Mouse (Mus musculus) thymus, postnatal 10 days (tissue): ENCODE measurements at regions not wholly inside any gene's neighbourhood (a gene's known extent, or its start where the extent isn't known, plus 50 kb on each side); places are given as distances from the start of the nearest gene placed in this dataset.

Experiments
- DNase-seq, 2 experiments: peaks; one replicate each; pipeline ENCODE4 v3.0.0; 2021; ENCODE audit warnings: low spot score in 2 of 2

- DNase-seq = no peak
These were observed 288.2 kb downstream of the Col12a1 start for GRCm38 (mm10) chr9:79430417-79430816.

DNA sequence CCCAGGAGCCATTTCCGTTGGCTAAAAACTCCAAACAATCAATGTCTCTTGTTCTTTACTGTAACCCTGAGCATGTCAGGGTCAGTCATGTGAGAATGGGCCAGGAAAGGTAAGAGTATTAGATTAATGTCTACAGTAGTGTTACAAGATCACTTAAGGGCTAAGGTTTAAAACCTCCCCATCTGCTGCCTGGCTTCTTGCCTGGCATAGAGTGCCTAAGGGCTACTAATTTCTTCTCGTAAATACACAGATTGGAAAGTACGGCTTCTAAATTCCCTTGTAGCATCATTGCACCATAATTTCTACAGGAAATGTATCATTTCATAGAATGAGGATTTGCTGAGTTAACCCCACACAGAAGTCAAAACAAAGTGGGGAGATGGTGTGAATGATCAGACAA is 281.0 kb downstream of the Col12a1 start:
- no peak for DNase-seq

DNA sequence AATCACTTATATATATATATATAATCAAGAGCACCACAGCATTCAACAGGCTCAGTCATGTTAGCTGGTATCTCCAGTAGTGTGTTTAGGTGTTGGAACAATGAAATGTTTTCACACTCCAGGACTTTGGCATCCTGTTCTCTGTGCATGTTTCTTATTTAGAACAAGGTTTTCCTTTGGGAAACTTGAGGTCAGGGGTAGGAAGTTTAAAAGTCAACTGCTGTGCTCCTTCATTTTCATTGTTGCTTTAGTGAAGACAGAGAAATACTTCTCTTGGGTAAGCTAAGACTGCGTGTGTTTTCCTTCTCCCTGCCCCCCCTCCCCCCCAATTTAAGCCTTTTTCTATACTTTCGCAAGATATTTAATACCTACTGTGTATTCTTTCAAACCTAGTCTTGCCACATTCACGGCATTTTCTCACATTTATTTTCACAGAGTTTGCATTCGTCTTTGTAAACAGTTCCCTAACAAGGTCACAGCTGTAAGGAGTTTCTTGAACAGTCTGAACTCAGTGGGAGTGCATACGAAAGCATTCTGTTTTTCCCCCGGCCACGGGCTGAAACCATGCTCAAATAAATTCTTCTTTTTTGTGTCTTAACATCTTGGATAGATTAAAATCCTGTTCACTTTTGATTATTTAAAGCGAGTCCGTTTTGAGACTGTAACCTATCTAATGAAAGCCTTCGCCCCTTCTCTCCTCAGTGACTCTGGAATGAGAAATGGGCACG is 279.2 kb downstream of the Col12a1 start:
- no peak for DNase-seq

DNA sequence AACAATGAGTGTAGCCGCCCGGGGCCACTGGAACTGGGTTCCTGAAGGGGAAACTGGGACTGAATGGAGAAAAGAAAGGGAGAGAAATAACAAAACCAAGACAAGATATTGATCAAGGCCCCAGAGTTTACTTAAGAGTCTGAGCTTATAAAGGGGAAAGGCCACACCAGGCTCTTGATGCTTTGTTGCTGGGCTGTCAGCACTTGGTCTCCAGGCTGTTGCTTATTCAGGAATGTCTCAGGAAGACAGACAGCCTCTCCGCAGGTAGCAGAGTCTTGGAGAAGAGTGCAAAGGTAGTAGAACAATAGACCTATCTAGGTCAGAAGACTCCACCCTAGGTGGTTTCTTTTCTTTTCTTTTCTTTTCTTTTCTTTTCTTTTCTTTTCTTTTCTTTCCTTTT is 263.4 kb downstream of the Col12a1 start:
- no peak for DNase-seq

DNA sequence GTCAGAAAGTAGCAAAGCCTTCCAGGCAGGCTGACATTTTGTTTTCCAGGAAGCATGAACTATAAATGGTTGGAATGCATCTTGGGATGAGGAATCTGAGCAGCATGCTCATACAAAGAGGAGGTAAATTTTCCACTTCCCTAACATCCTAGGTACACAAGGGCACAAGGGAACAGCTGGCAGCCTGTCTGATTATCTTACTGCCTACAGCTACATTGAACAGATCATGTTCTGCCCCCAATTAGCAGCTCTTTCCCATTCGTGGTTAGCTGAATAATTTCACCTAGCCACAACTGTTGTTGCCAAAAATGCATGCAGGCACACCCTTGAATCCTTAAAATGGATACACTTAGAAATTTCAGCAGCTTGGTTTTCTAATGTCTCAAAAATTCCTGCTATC is 239.5 kb downstream of the Col12a1 start:
- DNase-seq = no peak

GRCm38 (mm10) chr9:79500253-79500652 is 218.4 kb downstream of the Col12a1 start:
- DNase-seq = no peak

- no peak for DNase-seq
These were observed 216.6 kb downstream of the Col12a1 start for GRCm38 (mm10) chr9:79502034-79502433.

GRCm38 (mm10) chr9:79516384-79516783 is 202.2 kb downstream of the Col12a1 start:
- no peak for DNase-seq

DNA sequence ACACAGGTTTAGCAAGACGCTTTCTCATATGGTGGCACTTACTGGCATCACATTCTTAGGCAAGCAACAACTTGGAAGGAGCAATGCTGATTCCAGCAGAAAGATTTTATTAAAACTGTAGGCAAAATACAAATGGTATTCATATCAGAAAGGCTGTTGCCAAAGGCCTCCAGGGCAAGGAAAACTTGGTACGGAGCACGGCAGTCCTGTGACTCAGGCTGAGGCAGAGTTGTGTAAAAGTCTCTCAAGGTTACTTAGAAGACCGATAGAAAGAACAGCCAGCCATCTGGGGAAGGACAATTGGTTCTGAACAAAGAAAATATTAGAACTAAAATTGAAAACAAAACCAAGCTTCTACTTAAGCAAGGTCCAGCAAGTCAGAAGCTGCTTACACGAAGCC is 201.2 kb downstream of the Col12a1 start:
- DNase-seq = no peak

GRCm38 (mm10) chr9:79518640-79519039 is 200.0 kb downstream of the Col12a1 start:
- no peak for DNase-seq

DNA sequence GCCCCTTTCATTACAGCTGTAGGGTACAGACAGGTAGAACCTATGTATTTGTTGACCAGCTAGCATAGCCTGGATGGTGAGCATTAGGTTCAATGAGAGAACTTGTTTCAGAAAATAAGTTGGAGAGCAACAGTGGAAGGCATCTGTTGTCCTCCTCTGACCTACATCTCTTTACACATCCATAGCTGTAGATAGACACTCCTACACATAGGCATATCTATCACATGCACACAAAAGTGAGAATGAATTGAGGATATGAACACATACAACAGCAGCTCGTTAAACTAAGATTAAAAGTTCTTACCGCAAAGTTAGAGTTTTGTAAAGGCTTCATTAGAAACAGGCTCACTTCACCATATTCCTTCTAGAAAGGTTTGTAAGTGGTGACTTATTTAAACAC is 198.1 kb downstream of the Col12a1 start:
- DNase-seq = no peak

- no peak for DNase-seq
These were observed 195.6 kb downstream of the Col12a1 start for GRCm38 (mm10) chr9:79523054-79523453.

DNA sequence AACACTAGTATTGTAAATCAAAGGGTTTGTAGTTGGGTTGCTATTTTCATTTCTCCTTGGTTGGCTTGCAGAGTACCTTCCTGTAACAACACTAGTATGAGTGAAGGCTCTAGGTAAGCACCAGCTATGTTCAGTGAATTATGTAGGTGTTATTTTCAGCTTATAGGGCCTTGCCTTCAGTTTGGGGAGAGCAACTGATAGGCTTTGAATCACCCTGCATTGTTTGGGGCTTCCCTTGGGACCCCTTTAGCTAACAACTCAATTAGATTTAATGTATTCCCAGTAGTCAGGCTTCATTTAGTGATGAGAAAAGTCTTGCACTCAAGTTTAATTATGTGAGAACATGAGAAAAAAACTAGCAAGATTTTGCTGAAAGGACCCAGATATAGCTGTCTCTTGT is 193.6 kb downstream of the Col12a1 start:
- DNase-seq = no peak

DNA sequence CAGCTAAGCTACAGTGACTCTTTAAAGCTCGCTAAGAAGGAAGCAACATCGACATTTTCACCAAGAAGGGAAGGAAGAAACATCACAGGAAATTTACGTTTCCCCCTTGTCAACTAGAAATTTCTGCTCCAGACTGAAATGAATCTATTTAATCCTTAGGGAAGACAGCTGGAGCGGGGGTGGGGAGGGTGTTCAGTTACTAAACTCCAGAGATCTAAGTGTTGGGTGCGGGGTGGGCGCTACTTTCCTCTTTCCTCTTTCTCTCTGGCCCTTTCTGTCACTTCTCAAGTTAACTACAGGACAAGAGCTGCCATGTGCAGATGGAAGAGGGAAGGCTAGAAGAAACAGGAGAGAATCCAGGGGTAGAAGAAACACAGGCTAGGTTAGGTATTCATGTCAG is 192.2 kb downstream of the Col12a1 start:
- no peak for DNase-seq

GRCm38 (mm10) chr9:79527331-79527730 is 191.3 kb downstream of the Col12a1 start:
- DNase-seq = no peak
